Mouse (Mus musculus): ENCODE data around the gene Clba1.

- TF ChIP-seq POLR2A (IDR thresholded peaks at IDR 0.05; ENCODE audit: insufficient read depth, low read depth, low read length) (no peak), CTCF (IDR thresholded peaks at IDR 0.05; ENCODE audit: insufficient read depth, low read depth, low read length) (no peak)
These were observed 50.0 kb downstream of the Clba1 start for GRCm38 (mm10) chr12:112858581-112859336.

Measured in olfactory bulb, adult 2 months (tissue).